In genomic region chr7:143296001-143296379, GRCm38 (mm10) we compare ENCODE assay signal across 8 mouse cellular contexts.
DNase-seq lines count a peak whose midpoint lies in the region; ATAC-seq and TF ChIP-seq lines count a peak whose summit lies in the region.

No protein-coding gene starts in this region.

- H3K4me2 ChIP-seq in lung, embryonic 14.5 days: peak overlapping the region; percentile 54
- H3K4me2 ChIP-seq in forebrain, embryonic 14.5 days (ENCODE audit: low read length): peak overlapping the region; percentile 49

- H3K27me3 ChIP-seq in lung, embryonic 14.5 days (ENCODE audit: insufficient read depth, low read length): no peaks in the 10 kb centered on the region
- H3K27me3 ChIP-seq in forebrain, embryonic 14.5 days (replicated peaks; ENCODE audit: control insufficient read depth, insufficient read depth, low read length): no peaks in the 10 kb centered on the region

- peaks cover 9% of the 10 kb centered on the region; the same call in 1 of the 2 replicates for H3K9me3 ChIP-seq in lung, embryonic 14.5 days (ENCODE audit: low read depth, low read length)
- H3K9me3 ChIP-seq in forebrain, embryonic 14.5 days (replicated peaks; ENCODE audit: control insufficient read depth, low read length): no peaks in the 10 kb centered on the region; the same call in 1 of the 2 replicates

- H3K27ac ChIP-seq in lung, embryonic 14.5 days (ENCODE audit: low read depth): peak overlapping the region; percentile 82
- peak overlapping the region; percentile 48; the same call in 1 of the 2 replicates for H3K27ac ChIP-seq in forebrain, embryonic 14.5 days (ENCODE audit: low read depth, low read length)

- peak overlapping the region; percentile 57 for H3K4me3 ChIP-seq in lung, embryonic 14.5 days (ENCODE audit: low read depth, low read length)
- H3K4me3 ChIP-seq in forebrain, embryonic 14.5 days (ENCODE audit: low read depth, low read length): peak overlapping the region; percentile 46

- peak overlapping the region; percentile 72 for H3K9ac ChIP-seq in lung, embryonic 14.5 days
- peak overlapping the region; percentile 68 for H3K9ac ChIP-seq in forebrain, embryonic 14.5 days (ENCODE audit: low read length)

- no peaks in the 10 kb centered on the region for H3K36me3 ChIP-seq in lung, embryonic 14.5 days (ENCODE audit: insufficient read depth)
- H3K36me3 ChIP-seq in forebrain, embryonic 14.5 days (ENCODE audit: control insufficient read depth, insufficient read depth, low read length): no peaks in the 10 kb centered on the region

- ATAC-seq in lung, embryonic 14.5 days (ENCODE audit: insufficient read depth): peak; percentile 33; the same call in 1 of the 2 replicates
- ATAC-seq in forebrain, embryonic 14.5 days: peak; percentile 32; the same call in 1 of the 2 replicates

- TF ChIP-seq CTCF in lung, embryonic 14.5 days (IDR thresholded peaks at IDR 0.05; ENCODE audit: low read depth): no peak

- WGBS in lung, embryonic 14.5 days: 45% methylated on average over 20 of the region's 20 CpGs
- 62% methylated on average over 20 of the region's 20 CpGs for WGBS in forebrain, embryonic 14.5 days

- DNase-seq in lung, embryonic 14.5 days: peak; percentile 45
- no peak for DNase-seq in lung, postnatal 10 days
- peak; percentile 10 for DNase-seq in brain, embryonic 18.5 days (ENCODE audit: low read depth, low spot score)
- peak; percentile 35 for DNase-seq in forebrain, embryonic 14.5 days (ENCODE audit: low spot score)
- DNase-seq in liver: peak; percentile 39
- peak; percentile 38 for DNase-seq in retina, embryonic 14.5 days (ENCODE audit: low spot score)
- no peak for DNase-seq in thymus, postnatal 0 days (ENCODE audit: low spot score)
- DNase-seq in layer of hippocampus, adult 9-11 months: no peak

- peaks cover 14% of the 10 kb centered on the region; the same call in 1 of the 2 replicates for H3K4me1 ChIP-seq in lung, embryonic 14.5 days (ENCODE audit: insufficient read depth)
- no peaks in the 10 kb centered on the region for H3K4me1 ChIP-seq in forebrain, embryonic 14.5 days (ENCODE audit: control insufficient read depth, insufficient read depth, low read length)

Comparison
In these comparisons a context has a peak if more than half of its experiments do, and no peak if none do; other contexts are left out.
1. DNase-seq: peak in lung, embryonic 14.5 days (single experiment), brain, embryonic 18.5 days (single experiment), forebrain, embryonic 14.5 days (single experiment), liver (single experiment) and retina, embryonic 14.5 days (single experiment); none in lung, postnatal 10 days (single experiment), thymus, postnatal 0 days (single experiment) and layer of hippocampus, adult 9-11 months (single experiment).